Mouse (Mus musculus) intestine, embryonic 14.5 days (tissue): Measurements from ENCODE around the gene Ppp2r2d. TPM values are rescaled to one million over a fixed set of nuclear protein-coding genes. Genes with fewer than 3 reads are reported as not detected.

Source experiments
- ATAC-seq: fragments of 200-750 bp; cut with Nextera tagmentation; replicated peaks from 2 replicates; pipeline ENCODE4 v1.8.0; 2017; ENCODE audit warnings: low read depth, moderate number of reproducible peaks, moderate TSS enrichment, moderate library complexity; ENCODE audit not compliant: low FRiP score, low TSS enrichment
- DNase-seq: peaks from one replicate; pipeline ENCODE4 v3.0.0-alpha.2; 2018; ENCODE audit warnings: low spot score
- H3K27ac ChIP-seq: fragments of 300-500 bp; sonication (generic); 2 replicates; pipeline ENCODE4 v1.5.1; 2014; ENCODE audit warnings: low read depth, mild to moderate bottlenecking, control low read depth
- H3K27me3 ChIP-seq: fragments of 300-500 bp; sonication (generic); replicated peaks from 2 replicates; pipeline ENCODE4 v1.6.1; 2014; ENCODE audit warnings: low read length, control low read depth; ENCODE audit not compliant: control insufficient read depth, insufficient read depth
- H3K36me3 ChIP-seq: fragments of 300-500 bp; sonication (generic); 2 replicates; pipeline ENCODE4 v1.6.1; 2014; ENCODE audit warnings: low read length, control low read depth; ENCODE audit not compliant: control insufficient read depth, insufficient read depth
- H3K4me1 ChIP-seq: fragments of 300-500 bp; sonication (generic); replicated peaks from 2 replicates; pipeline ENCODE4 v1.6.1; 2014; ENCODE audit warnings: low read length, control low read depth, mixed read lengths; ENCODE audit not compliant: control insufficient read depth, insufficient read depth
- H3K4me2 ChIP-seq: fragments of 300-500 bp; sonication (generic); 2 replicates; pipeline ENCODE4 v1.6.1; 2014; ENCODE audit warnings: low read length
- H3K4me3 ChIP-seq: fragments of 300-500 bp; sonication (generic); 2 replicates; pipeline ENCODE4 v1.5.1; 2014; ENCODE audit warnings: low read depth, low read length, control low read depth, mixed read lengths
- H3K9ac ChIP-seq: fragments of 300-500 bp; sonication (generic); 2 replicates; pipeline ENCODE4 v1.6.1; 2014; ENCODE audit warnings: mild to moderate bottlenecking, low read length
- H3K9me3 ChIP-seq: fragments of 300-500 bp; sonication (generic); 2 replicates; pipeline ENCODE4 v1.6.1; 2016; ENCODE audit warnings: low read length, control low read depth; ENCODE audit not compliant: control insufficient read depth
- WGBS: fragments of 180-500 bp; shearing (Covaris S2); extraction: QIAGEN DNeasy Blood & Tissue Kit; methylation state at CpG from one replicate; pipeline ENCODE4 v1.1.7; 2014; 5-methylcytosine and 5-hydroxymethylcytosine counted together
- polyA plus RNA-seq: library from polyadenylated mRNA; unstranded; fragments of >200 nt; fragmentation: Nextera tagmentation; extraction: Ambion mirVana; gene quantifications from 2 replicates; pipeline ENCODE4 v1.2.1, GENCODE M21; 2014

Gene Ppp2r2d
- polyA plus RNA-seq, 1 experiment from 2014 or later = 41.9 TPM

GRCm38 (mm10) chr7:138928456-138928855 lies 82.6 kb downstream of the Ppp2r2d start:
- H3K36me3 ChIP-seq = no peaks in the 10 kb centered on the region
- no peak overlapping the region for H3K4me3 ChIP-seq
- H3K4me1 ChIP-seq = no peaks in the 10 kb centered on the region
- H3K9me3 ChIP-seq = no peaks in the 10 kb centered on the region
- no peak overlapping the region for H3K27ac ChIP-seq
- H3K4me2 ChIP-seq = no peak overlapping the region
- 92% methylated on average over 4 of the region's 4 CpGs for WGBS
- ATAC-seq (no peak), DNase-seq (no peak)
- no peak overlapping the region for H3K9ac ChIP-seq
- H3K27me3 ChIP-seq = no peaks in the 10 kb centered on the region

Other genes with a start within 250 kb of the Ppp2r2d start
- gene Mapk1ip1, start 194 bp downstream of the Ppp2r2d start, polyA plus RNA-seq = 15.9 and 16.0 TPM in 2 replicates
- gene Bnip3, start 63.4 kb downstream of the Ppp2r2d start, polyA plus RNA-seq = 173 and 179 TPM in 2 replicates
- 0.46 and 0.47 TPM in 2 replicates for gene Jakmip3, start 94.7 kb downstream of the Ppp2r2d start, polyA plus RNA-seq
- 28.5 and 30.0 TPM in 2 replicates for gene Dpysl4, start 239.9 kb downstream of the Ppp2r2d start, polyA plus RNA-seq